Comparison of ENCODE assay signal across 12 mouse cellular contexts in the genomic region with DNA sequence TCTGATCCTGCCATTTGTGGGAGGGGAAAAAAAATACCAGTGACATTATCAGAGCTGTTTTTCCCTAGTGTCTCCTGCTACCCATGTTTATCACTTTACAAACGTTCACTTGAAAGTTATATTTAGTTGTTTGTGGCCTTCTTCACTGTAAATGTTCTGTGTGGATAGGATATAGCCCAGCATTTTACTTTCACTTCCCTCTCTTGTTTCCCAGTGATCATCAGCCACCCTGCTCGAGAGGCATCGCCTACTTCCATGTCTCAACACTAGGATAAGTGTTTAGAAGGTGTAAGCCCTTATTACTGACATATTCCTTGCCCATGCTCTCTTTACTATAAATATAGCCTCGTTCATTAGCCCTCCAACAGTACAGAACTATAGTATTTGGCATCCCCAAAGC.
"Had no signal": no experiment of that assay in that cellular context is flagged by ENCODE, and none has a peak within 500 bp of the region (broad histone marks: within the 10 kb centered on the region; RNA-seq: fewer than 3 reads in every experiment).

No protein-coding gene starts in this region.

- H3K9ac ChIP-seq: limb, embryonic 15.5 days; liver, embryonic 12.5 days; lung, embryonic 14.5 days; neural tube, embryonic 12.5 days had no signal

- H3K36me3 ChIP-seq: limb, embryonic 15.5 days; liver, embryonic 12.5 days; neural tube, embryonic 12.5 days had no signal

- H3K27ac ChIP-seq: limb, embryonic 15.5 days; liver, embryonic 12.5 days; neural tube, embryonic 12.5 days had no signal

- H3K4me2 ChIP-seq: limb, embryonic 15.5 days; liver, embryonic 12.5 days; lung, embryonic 14.5 days; neural tube, embryonic 12.5 days had no signal

- H3K4me3 ChIP-seq: limb, embryonic 15.5 days; liver, embryonic 12.5 days; neural tube, embryonic 12.5 days had no signal

- ATAC-seq: liver, embryonic 12.5 days had no signal

- H3K27me3 ChIP-seq: limb, embryonic 15.5 days; liver, embryonic 12.5 days; neural tube, embryonic 12.5 days had no signal

- H3K9me3 ChIP-seq: limb, embryonic 15.5 days; liver, embryonic 12.5 days; neural tube, embryonic 12.5 days had no signal

- H3K4me1 ChIP-seq: limb, embryonic 15.5 days; liver, embryonic 12.5 days; neural tube, embryonic 12.5 days had no signal

- DNase-seq: kidney, postnatal 36 days; layer of hippocampus, adult 9-11 months; layer of hippocampus, postnatal 36 days; lung, embryonic 14.5 days; lung, postnatal 10 days; lung, postnatal 4 days; midbrain, embryonic 14.5 days; spleen, adult 18-20 months; thymus, postnatal 4 days had no signal
